Mouse (Mus musculus): ENCODE measurements around the gene Hipk1. TPM values are rescaled to one million over a fixed set of nuclear protein-coding genes. Genes with fewer than 3 reads are reported as not detected.
A peak's percentile ranks its signal among the peaks of the same experiment; 100 is the strongest.

Hipk1 gene
- polyA plus RNA-seq, 1 experiment: 54.0 TPM

DNA sequence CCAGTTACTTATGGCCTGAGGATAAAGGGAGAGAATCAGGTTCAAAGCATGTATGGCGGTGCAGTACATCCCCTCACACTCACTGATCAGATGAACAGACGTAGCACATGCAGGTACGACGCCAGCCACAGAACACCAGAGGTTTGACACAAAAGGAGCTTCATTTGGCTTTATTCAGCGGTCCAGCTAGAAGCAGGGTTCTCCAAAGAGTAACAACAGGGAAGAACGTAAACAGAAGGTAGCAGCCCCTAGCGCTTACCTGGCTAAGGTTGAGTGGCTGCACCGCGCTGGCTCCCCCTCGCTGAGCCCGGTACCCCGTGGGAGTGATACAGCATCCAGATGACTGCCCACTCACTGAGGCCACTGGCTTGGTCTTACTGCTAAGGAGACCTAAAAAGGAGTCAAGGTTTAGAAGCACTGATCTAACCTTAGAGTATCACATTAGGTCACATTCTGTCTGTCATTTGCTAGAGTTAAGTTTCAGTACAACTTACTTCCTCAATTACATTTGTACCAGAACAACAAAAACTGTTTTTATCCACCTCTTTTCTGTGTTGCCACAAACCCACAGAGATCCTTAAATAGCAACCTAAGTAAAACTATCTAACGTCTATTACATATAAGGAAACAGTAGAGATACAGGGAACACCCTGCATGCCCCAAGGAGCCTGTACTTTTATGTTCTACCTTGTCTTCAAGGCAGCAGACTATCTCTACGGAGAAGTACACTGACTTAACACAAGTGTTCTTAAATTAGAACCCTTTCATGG is 46.2 kb downstream of the Hipk1 start:
- Histone ChIP-seq H3K27ac (replicated peaks; ENCODE audit: low read depth, low read length) (no peak overlapping the region), H3K4me3 (ENCODE audit: insufficient read depth, low read depth, low read length) (no peak overlapping the region), H3K4me1 (ENCODE audit: control insufficient read depth, insufficient read depth, insufficient read length, low read length) (no peaks in the 10 kb centered on the region)

DNA sequence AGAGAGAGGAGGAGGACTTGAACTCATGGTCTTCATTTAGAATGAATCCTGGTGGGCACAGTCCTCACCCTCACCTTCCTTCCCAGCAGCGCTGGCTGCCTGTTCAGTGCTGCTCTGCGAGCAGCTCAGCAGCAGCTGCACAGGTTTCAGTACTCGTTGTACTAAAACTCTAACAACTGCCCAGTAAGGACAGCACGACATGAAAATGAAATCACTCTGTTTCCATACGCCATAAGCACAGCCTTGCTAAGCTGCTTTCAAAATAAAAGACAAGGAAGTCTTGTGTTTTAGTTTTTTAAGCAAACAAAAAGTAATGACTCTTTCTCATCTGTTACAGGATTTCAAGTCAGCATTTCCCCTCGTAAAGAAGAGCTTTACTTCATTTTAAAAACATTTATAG is 48.2 kb downstream of the Hipk1 start:
- Histone ChIP-seq H3K4me1 (ENCODE audit: control insufficient read depth, insufficient read depth, insufficient read length, low read length) (no peaks in the 10 kb centered on the region), H3K4me3 (ENCODE audit: insufficient read depth, low read depth, low read length) (no peak overlapping the region), H3K27ac (replicated peaks; ENCODE audit: low read depth, low read length) (no peak overlapping the region)

DNA sequence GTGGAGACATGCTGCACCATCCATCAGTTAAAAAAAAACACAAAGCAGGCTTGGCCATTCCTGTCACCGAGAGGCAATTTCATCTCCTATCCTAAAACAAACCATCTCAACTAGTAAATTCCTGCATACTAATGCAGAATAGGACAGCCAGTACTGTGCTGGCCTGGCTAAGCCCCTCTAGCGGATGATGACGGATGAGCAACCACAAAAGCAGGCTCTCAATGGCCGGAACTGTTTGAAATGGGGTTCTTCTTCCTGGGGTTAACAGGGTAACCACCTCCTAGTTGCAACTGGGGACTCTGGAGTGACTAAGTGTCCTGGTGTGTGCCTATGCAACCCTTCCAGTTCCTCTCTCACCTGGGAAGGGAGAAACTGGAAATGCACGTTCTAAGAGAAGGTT is 51.0 kb downstream of the Hipk1 start:
- Histone ChIP-seq H3K27ac (replicated peaks; ENCODE audit: low read depth, low read length) (no peak overlapping the region), H3K4me1 (ENCODE audit: control insufficient read depth, insufficient read depth, insufficient read length, low read length) (0 out of 2 replicates have a peak, but pooled peaks cover 2% of the 10 kb centered on the region), H3K4me3 (ENCODE audit: insufficient read depth, low read depth, low read length) (no peak overlapping the region)

DNA sequence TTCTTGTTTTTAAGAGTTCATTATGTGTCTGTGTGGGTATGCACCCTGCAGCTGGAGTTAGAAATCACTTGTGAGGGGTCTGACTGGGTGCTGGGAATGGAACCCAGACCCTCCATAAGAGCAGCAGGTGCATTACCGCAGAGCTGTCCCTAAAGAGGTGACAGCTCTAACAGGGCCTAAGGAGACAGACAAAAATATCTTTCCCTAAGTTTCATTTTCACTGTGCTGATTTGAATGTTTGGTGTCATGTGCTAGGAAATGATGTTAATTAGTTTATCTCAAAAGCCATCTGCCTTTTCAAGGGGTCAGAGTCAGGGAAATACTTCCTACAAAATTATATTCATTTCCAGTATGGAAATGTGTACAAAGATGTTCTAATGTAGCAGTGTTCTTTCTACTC is 52.0 kb downstream of the Hipk1 start, which contains the start of gene Gm10964:
Gene Gm10964, plus strand, starts transcription at position 38 of the 400 bp plus-strand sequence.
- H3K4me3 ChIP-seq (ENCODE audit: insufficient read depth, low read depth, low read length): peak within 1 kb of the TSS; percentile 40; the same call in 1 of the 2 replicates
- no peak within 1 kb of the TSS for H3K27ac ChIP-seq (replicated peaks; ENCODE audit: low read depth, low read length)
- H3K4me1 ChIP-seq (ENCODE audit: control insufficient read depth, insufficient read depth, insufficient read length, low read length): 0 out of 2 replicates have a peak, but pooled peaks cover 2% of the 10 kb centered on the region

DNA sequence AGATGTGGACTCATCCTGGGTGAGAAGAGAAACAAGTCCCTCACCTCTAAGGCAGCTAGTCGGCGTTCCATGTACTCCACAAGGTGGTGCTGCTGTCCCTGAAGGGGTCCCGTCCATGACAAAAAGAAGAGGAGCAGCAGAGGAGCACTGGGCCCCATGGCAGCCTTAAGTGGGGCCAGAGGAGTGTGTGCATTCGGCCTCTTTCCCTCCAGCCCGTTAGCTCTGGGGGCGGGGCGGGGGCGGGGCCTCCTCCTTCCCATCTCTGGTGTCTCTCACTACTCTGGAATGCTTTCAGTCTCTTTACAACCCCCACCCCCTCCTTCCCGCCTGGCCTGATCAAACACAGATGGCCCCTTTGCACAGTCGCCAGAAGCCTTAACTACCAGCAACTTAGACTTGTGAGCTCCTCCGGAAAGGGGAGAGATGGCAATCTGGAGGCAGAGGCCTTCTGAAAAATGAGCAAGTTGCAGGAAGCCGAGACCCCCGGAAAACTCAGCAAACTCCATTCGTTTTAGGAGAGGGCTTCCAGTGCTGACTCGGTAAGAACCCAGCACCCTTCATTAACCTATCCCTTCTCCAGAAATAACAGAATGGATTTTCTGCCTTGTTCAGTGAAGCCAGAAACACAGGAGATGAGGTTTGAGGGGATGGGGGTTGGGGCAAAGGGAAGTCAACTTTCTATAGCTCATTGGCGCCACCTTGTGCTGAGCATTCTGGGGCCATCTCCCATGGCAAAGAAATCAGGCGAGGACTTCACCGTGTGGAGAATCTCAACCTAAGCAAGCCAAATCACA is 53.4 kb downstream of the Hipk1 start, which contains the start of gene Olfml3:
Gene Olfml3, minus strand, starts transcription at position 224 of the 794 bp plus-strand sequence.
- Histone ChIP-seq H3K4me1 (ENCODE audit: control insufficient read depth, insufficient read depth, insufficient read length, low read length) (0 out of 2 replicates have a peak, but pooled peaks cover 2% of the 10 kb centered on the region), H3K4me3 (ENCODE audit: insufficient read depth, low read depth, low read length) (peak within 1 kb of the TSS; percentile 40), H3K27ac (replicated peaks; ENCODE audit: low read depth, low read length) (no peak within 1 kb of the TSS)

DNA sequence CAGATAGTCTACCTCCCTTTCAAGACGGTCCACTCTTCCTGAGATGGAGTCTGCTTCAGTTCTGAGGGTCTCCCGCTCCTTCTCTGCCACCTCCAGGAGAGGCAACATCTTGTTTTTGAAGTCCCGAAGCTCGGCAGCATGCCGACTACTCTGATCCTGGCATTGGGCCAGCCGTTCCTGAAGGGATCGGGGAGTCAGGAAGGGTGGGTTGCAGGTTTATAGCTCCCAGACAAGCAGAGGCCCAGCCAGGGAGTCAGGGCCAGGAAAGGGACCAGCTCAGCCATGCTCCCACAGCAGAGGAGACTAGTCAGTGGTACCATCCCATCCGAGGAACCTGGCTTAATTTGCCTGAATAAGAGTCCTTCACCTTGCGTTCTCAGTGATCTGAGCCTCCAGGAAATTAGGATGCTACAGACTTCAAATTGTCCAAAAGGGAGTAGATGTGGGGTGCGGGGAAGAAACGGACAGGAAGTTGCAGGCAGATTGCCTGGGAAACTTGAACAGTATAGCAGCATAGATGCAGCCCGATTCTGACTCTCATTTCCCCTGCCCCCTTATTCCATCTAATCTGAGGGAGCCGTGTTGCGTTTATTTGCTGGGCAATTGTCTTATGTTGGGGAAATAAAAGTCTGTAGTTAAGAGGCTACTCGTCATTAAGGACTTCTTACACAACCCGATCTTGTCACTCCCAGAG is 54.2 kb downstream of the Hipk1 start:
- no peak overlapping the region for H3K27ac ChIP-seq (replicated peaks; ENCODE audit: low read depth, low read length)
- H3K4me1 ChIP-seq (ENCODE audit: control insufficient read depth, insufficient read depth, insufficient read length, low read length): 0 out of 2 replicates have a peak, but pooled peaks cover 2% of the 10 kb centered on the region
- H3K4me3 ChIP-seq (ENCODE audit: insufficient read depth, low read depth, low read length): peak overlapping the region; percentile 26; the same call in 1 of the 2 replicates

DNA sequence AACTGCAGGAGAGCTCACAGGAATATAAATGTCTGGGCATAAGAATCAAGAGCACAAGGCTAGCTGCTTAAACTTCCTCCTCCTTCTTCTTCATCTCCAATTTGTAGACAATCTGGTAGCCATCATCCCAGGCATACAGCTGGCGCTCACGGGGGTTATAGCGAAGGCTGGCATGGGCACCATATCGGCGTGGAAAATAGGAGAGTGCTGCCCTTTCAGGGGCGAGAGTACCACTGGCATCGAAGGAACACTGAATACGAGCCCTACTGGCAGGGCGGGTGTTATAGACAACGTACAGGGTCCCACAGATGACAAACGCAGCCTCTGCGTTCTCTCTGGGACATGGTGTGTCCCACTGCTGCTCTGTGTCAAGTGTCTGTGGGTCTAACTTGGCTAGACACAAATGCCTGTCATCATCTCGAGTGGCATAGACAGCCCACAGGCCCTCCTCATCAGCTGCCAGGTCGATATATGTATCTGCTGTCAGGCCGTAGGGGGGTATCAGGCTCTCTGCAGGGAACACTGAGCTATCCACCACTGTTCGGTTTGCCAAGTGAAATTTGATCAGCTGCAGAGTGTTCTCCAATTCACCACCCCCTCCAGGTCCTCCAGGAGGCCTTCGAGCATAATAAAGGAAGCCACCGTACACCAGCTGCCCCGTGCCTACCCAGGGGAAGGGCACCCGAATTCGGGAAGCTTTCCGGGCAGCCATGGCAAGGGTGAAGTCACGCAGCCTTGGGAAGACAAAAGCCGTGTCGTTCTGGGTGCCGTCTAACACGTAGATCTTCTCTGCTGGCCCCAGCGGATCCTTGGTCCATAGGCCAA is 55.4 kb downstream of the Hipk1 start:
- H3K27ac ChIP-seq (replicated peaks; ENCODE audit: low read depth, low read length): no peak overlapping the region
- H3K4me3 ChIP-seq (ENCODE audit: insufficient read depth, low read depth, low read length): no peak overlapping the region

DNA sequence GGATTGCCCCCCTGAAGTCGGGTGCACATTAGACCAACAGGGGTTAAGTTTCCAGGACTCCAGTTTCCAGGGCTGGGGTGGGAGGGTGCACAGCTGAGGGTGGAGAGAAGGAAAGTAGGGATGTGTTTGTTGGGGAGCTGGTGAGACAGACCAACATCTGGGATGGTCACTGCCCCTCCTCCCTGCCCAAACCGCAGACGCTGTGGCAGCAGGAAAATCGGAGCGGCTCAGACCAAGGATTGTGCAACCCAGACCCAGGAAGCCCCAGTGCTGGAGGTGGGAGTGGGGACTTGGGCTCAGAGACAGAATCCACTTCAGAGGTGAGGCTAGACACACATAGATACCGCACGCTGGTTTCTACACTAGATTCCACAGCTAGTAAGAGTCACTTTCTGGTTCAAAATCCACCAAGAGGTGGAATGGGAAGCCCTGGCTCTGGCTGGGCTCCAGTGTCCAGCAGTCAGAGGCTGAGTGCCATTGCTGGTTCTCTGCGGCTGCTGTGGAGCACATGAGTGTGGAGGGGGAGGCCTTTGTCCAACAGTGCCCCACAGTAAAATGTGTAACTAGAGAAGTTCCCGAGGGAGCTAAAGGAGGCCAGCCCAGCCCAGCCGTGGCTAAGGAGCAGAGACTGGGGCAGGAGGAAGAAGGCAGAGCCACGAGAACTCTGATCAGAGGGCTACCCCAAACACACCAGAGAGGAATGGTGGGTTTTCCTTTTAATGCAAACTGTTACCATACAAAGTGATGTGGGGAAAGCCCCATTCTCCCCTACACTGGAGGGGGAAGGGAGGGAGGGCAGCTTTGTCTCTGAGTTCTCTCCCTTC is 56.5 kb downstream of the Hipk1 start:
- Histone ChIP-seq H3K27ac (replicated peaks; ENCODE audit: low read depth, low read length) (no peak overlapping the region), H3K4me3 (ENCODE audit: insufficient read depth, low read depth, low read length) (no peak overlapping the region), H3K4me1 (ENCODE audit: control insufficient read depth, insufficient read depth, insufficient read length, low read length) (0 out of 2 replicates have a peak, but pooled peaks cover 2% of the 10 kb centered on the region)

More for the DNA sequence above, 55.4 kb downstream of the Hipk1 start:
- 0 out of 2 replicates have a peak, but pooled peaks cover 2% of the 10 kb centered on the region for H3K4me1 ChIP-seq (ENCODE audit: control insufficient read depth, insufficient read depth, insufficient read length, low read length)

DNA sequence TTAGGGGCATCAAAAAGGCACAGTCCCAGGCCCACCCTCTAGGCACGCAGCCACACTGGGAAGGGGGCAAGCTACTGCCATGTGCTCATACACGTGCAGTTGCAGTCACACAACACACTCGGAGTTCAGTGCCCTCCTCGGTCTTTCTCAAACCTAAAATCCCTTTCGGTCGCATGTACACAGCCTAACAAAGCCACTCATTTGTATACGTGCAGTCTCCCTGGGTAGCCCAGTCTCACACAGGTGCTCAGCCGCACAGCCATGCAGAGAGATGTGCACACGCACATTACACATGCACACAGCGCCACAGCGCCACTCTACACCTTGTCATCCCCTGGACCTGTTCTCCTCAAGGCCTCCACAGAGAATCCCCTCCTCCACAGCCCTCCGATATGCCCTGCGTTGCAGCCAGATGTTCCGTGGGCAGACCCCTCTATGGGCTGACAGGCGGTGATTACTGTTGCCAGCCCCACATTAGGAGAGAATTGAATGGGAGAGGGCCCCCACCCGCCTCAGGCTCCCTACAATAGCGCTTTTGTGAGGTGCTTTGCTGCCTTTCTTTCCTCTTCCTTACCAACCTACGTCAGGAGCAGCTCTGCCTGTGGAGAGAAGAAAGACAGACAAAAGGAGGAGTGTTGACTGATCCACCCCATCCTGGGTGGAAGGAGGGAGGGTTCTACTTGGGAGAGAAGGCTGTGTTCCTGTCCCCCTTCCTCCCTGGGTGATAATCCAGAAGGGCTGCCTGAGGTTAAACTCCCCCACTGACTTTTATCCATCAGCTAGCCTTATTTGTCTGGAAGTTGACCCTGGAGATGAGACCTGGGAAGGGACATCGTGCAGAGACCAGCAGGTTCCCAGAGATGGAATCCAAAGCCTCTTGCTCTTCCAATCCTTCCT is 57.3 kb downstream of the Hipk1 start:
- H3K27ac ChIP-seq (replicated peaks; ENCODE audit: low read depth, low read length): no peak overlapping the region
- 0 out of 2 replicates have a peak, but pooled peaks cover 2% of the 10 kb centered on the region for H3K4me1 ChIP-seq (ENCODE audit: control insufficient read depth, insufficient read depth, insufficient read length, low read length)
- no peak overlapping the region for H3K4me3 ChIP-seq (ENCODE audit: insufficient read depth, low read depth, low read length)

DNA sequence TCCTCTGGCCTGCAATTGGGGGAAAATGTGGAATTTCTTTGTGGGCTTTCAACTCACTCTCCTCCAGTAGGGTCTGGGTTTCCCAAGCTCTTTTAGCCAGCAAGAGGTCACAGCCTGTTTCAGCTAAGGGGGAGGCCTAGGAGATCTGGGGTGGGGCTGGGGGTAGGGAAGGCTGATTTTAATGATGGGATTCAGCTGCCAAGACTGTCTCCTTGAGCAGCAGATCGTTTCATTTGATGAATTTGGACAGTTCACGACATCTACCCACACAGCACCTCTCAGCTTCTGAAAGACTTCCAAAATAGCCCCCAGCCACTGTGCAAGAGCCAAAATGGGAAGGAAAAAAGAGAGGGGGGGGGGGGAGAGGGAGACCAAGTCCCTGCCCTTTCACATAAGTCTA is 58.2 kb downstream of the Hipk1 start:
- 0 out of 2 replicates have a peak, but pooled peaks cover 1% of the 10 kb centered on the region for H3K4me1 ChIP-seq (ENCODE audit: control insufficient read depth, insufficient read depth, insufficient read length, low read length)
- no peak overlapping the region for H3K27ac ChIP-seq (replicated peaks; ENCODE audit: low read depth, low read length)
- H3K4me3 ChIP-seq (ENCODE audit: insufficient read depth, low read depth, low read length): no peak overlapping the region

DNA sequence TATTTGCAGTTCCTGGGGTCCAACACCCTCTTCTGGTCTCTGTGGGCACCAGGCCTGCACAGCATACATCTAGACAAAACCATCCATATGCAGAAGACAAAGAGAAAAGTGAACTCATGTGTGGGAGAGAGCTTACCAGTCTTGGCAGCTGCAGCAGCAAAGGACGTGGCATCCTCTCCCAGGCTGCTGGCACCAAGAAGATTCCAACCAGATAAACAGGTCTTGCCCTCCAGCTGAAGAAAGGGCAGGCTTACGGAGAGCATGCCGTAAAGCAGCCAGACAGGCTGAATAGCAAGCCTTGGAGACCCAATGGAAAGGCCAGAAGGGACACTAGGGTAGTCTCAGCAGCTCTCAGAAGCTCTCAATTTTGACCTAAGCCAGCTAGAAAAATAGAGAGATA is 59.2 kb downstream of the Hipk1 start:
- Histone ChIP-seq H3K4me1 (ENCODE audit: control insufficient read depth, insufficient read depth, insufficient read length, low read length) (no peaks in the 10 kb centered on the region), H3K4me3 (ENCODE audit: insufficient read depth, low read depth, low read length) (no peak overlapping the region)

DNA sequence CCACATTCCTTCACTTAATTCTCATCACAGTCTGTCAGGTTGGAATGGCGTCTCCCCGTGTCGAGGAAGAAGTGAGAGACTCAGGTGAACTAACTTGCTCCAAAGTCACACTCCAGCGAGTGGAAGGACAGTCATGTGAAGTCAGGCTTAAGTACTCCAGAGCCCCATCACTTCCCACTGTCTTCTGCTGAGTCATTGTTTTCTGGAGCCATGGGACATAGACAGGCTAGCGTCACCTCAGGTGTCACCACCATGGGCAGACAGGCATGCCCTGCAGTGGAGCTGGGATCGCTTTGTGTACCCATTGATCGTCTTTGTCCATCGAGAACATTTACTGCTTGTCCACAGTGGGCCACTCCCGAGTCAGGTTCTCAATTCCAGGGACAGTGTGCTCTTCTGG is 61.5 kb downstream of the Hipk1 start:
- Histone ChIP-seq H3K4me1 (ENCODE audit: control insufficient read depth, insufficient read depth, insufficient read length, low read length) (no peaks in the 10 kb centered on the region), H3K27ac (replicated peaks; ENCODE audit: low read depth, low read length) (no peak overlapping the region), H3K4me3 (ENCODE audit: insufficient read depth, low read depth, low read length) (no peak overlapping the region)

More for the DNA sequence above, 59.2 kb downstream of the Hipk1 start:
- no peak overlapping the region for H3K27ac ChIP-seq (replicated peaks; ENCODE audit: low read depth, low read length)
